Mouse (Mus musculus) spleen, adult 2 months (tissue): ENCODE data around the gene Usp12.
A peak's percentile ranks its signal among the peaks of the same experiment; 100 is the strongest.

Source experiments
- CTCF ChIP-seq: fragments of 200-500 bp; IDR thresholded peaks from 2 replicates; pipeline ENCODE4 v1.5.1; 2011; ENCODE audit warnings: mild to moderate bottlenecking, inconsistent platforms; ENCODE audit not compliant: insufficient read depth, insufficient read length, insufficient replicate concordance; ENCODE audit errors: extremely low read depth
- POLR2A ChIP-seq: fragments of 200-500 bp; IDR thresholded peaks from 2 replicates; pipeline ENCODE4 v1.6.1; 2011; ENCODE audit warnings: low read depth, low read length, inconsistent platforms

DNA sequence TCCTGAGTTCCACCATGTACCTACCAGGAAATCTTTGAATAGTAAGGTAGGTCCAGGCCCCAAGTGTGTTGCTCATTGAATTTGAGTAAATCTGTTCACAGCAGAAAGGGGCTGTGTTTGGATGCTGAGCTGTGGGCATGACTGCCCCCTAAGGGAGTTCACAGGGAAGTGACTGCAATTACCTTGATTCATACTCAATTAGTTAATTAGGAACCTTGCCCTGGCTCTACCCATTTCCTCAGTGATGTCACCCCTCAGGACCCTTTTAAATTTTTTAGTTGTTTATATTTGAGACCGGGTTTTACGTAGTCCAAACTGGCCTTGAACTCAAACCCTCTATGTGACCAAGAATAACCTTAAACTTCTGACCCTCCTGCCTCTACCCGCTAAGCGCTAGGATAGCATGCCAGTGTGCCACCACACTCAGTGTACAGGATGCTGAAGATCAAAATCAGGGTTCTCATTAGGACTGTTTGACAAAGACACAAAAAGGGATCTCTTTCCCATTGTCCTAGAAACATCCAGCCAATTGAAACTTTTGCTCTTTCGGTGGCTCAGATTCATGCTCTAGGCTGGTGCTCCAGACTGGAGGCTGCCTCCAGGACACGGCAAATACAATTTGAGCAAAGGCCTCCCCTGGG lies 49.6 kb upstream of the Usp12 start:
- no peak for TF ChIP-seq POLR2A
- peak; percentile 27; the same call in 1 of the 2 replicates for TF ChIP-seq CTCF
